Mouse (Mus musculus) heart, embryonic 16.5 days (tissue): ENCODE results near the gene Cd101. TPM values are rescaled to one million over a fixed set of nuclear protein-coding genes. Genes with fewer than 3 reads are reported as not detected.
A peak's percentile ranks its signal among the peaks of the same experiment; 100 is the strongest.

Source experiments
- ATAC-seq: fragments of 200-750 bp; cut with Nextera tagmentation; replicated peaks from 2 replicates; pipeline ENCODE4 v1.8.0; 2017; ENCODE audit warnings: moderate number of reproducible peaks; ENCODE audit not compliant: insufficient read depth, low FRiP score; ENCODE audit errors: extremely low read depth
- H3K27ac ChIP-seq: fragments of 300-500 bp; sonication (generic); 2 replicates; pipeline ENCODE4 v1.5.1; 2014; ENCODE audit warnings: mild to moderate bottlenecking, low read length, control low read depth, moderate library complexity
- H3K27me3 ChIP-seq: fragments of 300-500 bp; sonication (generic); 2 replicates; pipeline ENCODE4 v1.6.1; 2014; ENCODE audit warnings: low read length, mixed read lengths; ENCODE audit not compliant: control insufficient read depth, insufficient read depth
- H3K36me3 ChIP-seq: fragments of 300-500 bp; sonication (generic); 2 replicates; pipeline ENCODE4 v1.6.1; 2014; ENCODE audit not compliant: control insufficient read depth, insufficient read depth
- H3K4me1 ChIP-seq: fragments of 300-500 bp; sonication (generic); 2 replicates; pipeline ENCODE4 v1.6.1; 2014; ENCODE audit warnings: low read length, mixed read lengths; ENCODE audit not compliant: control insufficient read depth, insufficient read depth
- H3K4me2 ChIP-seq: fragments of 300-500 bp; sonication (generic); 2 replicates; pipeline ENCODE4 v1.6.1; 2014; ENCODE audit warnings: low read depth, mild to moderate bottlenecking, control low read depth, low read length
- H3K4me3 ChIP-seq: fragments of 300-500 bp; sonication (generic); 2 replicates; pipeline ENCODE4 v1.5.1; 2014; ENCODE audit warnings: mild to moderate bottlenecking, control low read depth, low read length
- H3K9ac ChIP-seq: fragments of 300-500 bp; sonication (generic); 2 replicates; pipeline ENCODE4 v1.6.1; 2014; ENCODE audit warnings: low read length, control low read depth
- H3K9me3 ChIP-seq: fragments of 300-500 bp; sonication (generic); replicated peaks from 2 replicates; pipeline ENCODE4 v1.6.1; 2016; ENCODE audit warnings: low read length; ENCODE audit not compliant: control insufficient read depth
- WGBS: fragments of 180-500 bp; shearing (Covaris S2); extraction: QIAGEN DNeasy Blood & Tissue Kit; methylation state at CpG from one replicate; pipeline ENCODE4 v1.1.7; 2014; 5-methylcytosine and 5-hydroxymethylcytosine counted together
- polyA plus RNA-seq: library from polyadenylated mRNA; unstranded; fragments of >200 nt; fragmentation: Nextera tagmentation; extraction: Ambion mirVana; gene quantifications from 2 replicates; pipeline ENCODE4 v1.2.1, GENCODE M21; 2015

Cd101 gene
- polyA plus RNA-seq, 1 experiment from 2014 or later: 0.45 TPM

DNA sequence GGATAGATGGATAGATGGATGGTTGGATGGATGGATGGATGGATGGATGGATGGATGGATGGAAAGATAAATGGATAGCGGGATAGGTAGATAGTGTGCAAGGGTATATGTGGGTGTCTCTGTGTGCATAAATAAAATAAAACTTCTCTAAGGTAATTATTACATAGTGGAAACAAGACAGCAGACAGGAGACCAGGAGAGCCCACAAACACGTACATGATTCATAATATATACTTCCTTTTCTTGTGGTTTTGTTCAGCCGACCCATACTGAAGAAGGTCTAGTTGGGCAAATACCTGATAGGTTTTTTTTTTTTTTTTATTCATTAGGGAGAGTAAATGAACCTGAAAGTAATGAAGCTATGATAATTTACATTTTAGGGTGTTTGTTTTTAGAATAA is 15.8 kb downstream of the Cd101 start:
- Histone ChIP-seq H3K9me3 (no peaks in the 10 kb centered on the region), H3K27me3 (no peaks in the 10 kb centered on the region), H3K4me2 (no peak overlapping the region), H3K4me3 (no peak overlapping the region), H3K36me3 (0 out of 2 replicates have a peak, but pooled peaks cover 2% of the 10 kb centered on the region), H3K9ac (no peak overlapping the region), H3K27ac (no peak overlapping the region), H3K4me1 (peaks cover 26% of the 10 kb centered on the region)
- ATAC-seq: no peak
- 83% methylated on average over 3 of the region's 3 CpGs for WGBS

DNA sequence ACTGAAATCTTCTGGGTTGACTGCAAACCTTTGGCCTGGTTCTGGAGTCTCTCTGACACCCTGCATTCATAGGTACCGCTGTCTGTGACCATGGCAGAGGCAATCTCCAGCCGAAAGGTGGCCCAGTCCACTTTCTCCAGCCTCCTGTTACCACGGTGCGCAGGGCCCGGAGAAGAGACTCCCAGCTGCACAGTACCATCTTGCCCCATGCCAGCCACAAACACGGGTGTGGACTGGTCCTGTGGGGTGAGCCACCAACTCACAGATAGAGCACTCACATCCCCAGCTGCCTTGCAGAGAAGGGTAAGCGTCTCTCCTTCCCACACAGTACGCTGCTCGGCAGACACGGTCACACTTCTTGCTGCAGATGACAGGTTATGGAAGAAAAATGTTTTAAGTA is 16.4 kb downstream of the Cd101 start:
- 88% methylated on average over 10 of the region's 10 CpGs for WGBS
- Histone ChIP-seq H3K4me2 (no peak overlapping the region), H3K9ac (no peak overlapping the region), H3K27me3 (no peaks in the 10 kb centered on the region), H3K36me3 (0 out of 2 replicates have a peak, but pooled peaks cover 2% of the 10 kb centered on the region), H3K27ac (0 out of 2 replicates have a peak overlapping the region, but pooled peaks have one; percentile 8), H3K4me1 (peaks cover 26% of the 10 kb centered on the region), H3K4me3 (no peak overlapping the region), H3K9me3 (no peaks in the 10 kb centered on the region)
- no peak for ATAC-seq

DNA sequence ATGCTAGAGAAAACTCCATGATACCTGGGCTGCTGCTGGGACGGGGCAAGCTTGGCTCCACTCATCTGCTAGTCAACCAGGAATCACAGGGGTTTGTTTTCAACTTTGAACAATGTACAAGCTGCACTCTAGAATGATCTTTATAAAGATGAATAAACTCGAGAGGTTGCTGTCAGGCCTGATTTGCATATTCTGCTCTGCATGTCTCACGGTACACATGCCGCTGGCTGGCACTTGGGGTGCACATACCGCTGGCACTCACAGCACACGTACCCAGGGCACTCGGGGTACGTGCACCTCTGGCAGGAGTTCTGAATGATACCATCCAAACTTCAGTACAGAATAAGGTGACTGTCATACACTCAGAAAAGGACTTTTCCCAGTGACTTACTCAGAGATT is 16.8 kb downstream of the Cd101 start:
- Histone ChIP-seq H3K9ac (no peak overlapping the region), H3K9me3 (no peaks in the 10 kb centered on the region), H3K4me1 (peaks cover 26% of the 10 kb centered on the region), H3K4me2 (no peak overlapping the region), H3K36me3 (0 out of 2 replicates have a peak, but pooled peaks cover 2% of the 10 kb centered on the region), H3K27me3 (no peaks in the 10 kb centered on the region), H3K4me3 (no peak overlapping the region), H3K27ac (peak overlapping the region; percentile 59)
- 71% methylated on average over 8 of the region's 8 CpGs for WGBS
- ATAC-seq: no peak

DNA sequence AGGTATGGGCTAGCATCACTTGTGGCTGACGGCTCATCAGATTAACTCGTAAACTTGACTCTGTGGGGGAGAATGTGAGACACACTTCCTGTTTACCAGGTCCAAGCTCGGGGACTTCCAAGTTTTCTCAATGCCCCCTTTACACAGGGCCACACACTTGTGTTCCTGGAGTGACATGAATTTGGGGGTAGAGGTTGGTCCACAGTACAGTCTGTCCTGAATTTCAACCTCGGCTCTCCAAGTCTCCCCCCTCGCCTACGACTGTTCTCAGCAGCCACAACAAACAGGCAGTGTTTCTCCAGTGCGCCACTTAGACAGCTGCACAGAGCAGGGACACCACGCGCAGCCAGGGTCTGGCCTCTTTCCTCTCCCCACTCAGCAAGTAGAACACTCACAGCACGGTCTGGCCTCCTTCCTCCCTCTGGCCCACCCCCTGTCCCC is 17.2 kb downstream of the Cd101 start:
- H3K36me3 ChIP-seq: 0 out of 2 replicates have a peak, but pooled peaks cover 2% of the 10 kb centered on the region
- H3K4me2 ChIP-seq: no peak overlapping the region
- peak overlapping the region; percentile 59 for H3K27ac ChIP-seq
- H3K4me1 ChIP-seq: peaks cover 29% of the 10 kb centered on the region
- no peaks in the 10 kb centered on the region for H3K9me3 ChIP-seq
- ATAC-seq: peak; percentile 80
- 25% methylated on average over 10 of the region's 10 CpGs for WGBS
- H3K27me3 ChIP-seq: no peaks in the 10 kb centered on the region
- no peak overlapping the region for H3K4me3 ChIP-seq
- no peak overlapping the region for H3K9ac ChIP-seq

DNA sequence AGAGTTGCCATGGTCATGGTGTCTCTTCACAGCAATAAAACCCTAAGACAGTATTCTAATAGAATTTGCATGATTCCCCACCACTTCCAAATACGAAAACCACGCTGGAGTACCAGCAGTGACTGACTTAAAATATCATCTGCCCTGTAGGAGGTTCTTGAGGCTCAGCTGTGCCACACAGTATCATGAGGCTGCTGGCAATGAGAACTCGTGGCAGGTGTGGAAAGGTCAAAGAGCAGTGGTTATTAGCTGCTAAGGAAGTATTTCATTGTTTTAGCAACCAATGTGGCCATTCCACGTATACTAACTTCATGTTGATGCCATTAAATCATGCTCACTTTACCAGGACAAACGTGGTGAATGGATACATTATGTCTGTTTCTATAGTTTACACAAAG is 18.2 kb downstream of the Cd101 start:
- H3K4me2 ChIP-seq: no peak overlapping the region
- no peak overlapping the region for H3K9ac ChIP-seq
- H3K9me3 ChIP-seq: no peaks in the 10 kb centered on the region
- no peaks in the 10 kb centered on the region for H3K27me3 ChIP-seq
- 0 out of 2 replicates have a peak, but pooled peaks cover 2% of the 10 kb centered on the region for H3K36me3 ChIP-seq
- no peak overlapping the region for H3K27ac ChIP-seq
- no peak for ATAC-seq
- 70% methylated on average over 5 of the region's 5 CpGs for WGBS
- H3K4me1 ChIP-seq: peaks cover 30% of the 10 kb centered on the region
- H3K4me3 ChIP-seq: no peak overlapping the region

DNA sequence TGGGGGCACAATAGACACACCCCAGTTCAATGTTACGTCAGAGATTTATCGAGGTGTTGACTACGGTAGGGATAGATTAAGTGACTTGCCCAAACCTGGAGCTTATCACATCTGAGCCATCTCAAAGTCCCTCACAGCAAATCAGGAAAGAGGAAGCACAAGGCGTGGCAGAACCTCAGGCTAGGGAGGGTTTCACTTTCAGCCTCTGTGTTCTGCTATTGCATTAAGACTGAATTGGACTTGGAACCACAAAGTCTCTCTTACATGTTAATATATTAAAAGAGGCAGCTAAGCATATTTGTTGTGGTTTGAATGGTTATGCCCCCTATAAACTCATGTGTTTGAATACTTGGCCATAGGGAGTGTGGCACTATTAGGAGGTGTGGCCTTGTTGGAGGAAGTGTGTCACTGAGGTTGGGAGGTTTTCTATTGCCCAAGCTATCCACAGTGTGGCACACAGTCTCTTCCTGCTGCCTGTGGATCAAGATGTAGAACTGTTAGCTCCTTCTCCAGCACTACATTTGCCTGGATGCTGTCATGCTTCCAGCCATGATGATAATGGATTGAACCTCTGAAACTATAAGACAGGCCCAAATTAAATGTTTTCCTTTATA is 18.7 kb downstream of the Cd101 start:
- WGBS: 87% methylated on average over 4 of the region's 4 CpGs
- H3K9me3 ChIP-seq: no peaks in the 10 kb centered on the region
- H3K4me3 ChIP-seq: no peak overlapping the region
- no peak overlapping the region for H3K27ac ChIP-seq
- no peak overlapping the region for H3K4me2 ChIP-seq
- peaks cover 30% of the 10 kb centered on the region for H3K4me1 ChIP-seq
- H3K9ac ChIP-seq: no peak overlapping the region
- H3K27me3 ChIP-seq: no peaks in the 10 kb centered on the region
- H3K36me3 ChIP-seq: 0 out of 2 replicates have a peak, but pooled peaks cover 2% of the 10 kb centered on the region
- no peak for ATAC-seq

DNA sequence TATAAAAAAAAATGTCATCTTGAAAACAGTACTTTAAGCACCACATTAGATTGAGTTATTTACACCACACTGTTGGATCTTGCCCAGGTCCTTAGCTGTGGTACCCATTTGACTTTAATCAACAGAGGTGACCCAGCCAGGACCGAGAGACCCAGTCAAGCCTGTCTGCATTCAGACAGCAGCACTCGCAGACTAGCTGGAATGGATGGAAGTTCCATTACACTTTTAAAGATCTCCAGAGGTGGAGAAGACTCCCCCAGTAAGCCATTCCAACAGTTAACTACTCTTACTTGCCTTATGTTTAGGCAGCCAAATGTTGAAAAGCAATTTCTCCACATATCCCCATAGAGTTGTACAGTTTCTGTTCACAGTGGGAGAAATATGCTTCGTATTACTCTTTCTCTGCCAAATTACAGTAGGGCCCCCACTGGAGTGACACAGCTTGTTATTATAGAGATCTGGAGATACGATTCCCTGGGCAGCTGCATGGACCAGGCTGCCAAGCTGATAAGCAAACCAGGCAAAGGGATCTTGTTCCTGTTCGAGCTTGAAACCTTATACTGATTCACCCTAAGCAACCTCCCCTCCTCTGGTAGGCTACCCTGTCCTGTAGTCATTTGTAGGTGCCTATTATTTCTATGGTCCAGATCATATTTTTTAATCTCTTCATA is 22.1 kb downstream of the Cd101 start:
- WGBS: 50% methylated on average over 5 of the region's 5 CpGs
- no peak for ATAC-seq
- H3K4me1 ChIP-seq: peaks cover 13% of the 10 kb centered on the region
- H3K4me3 ChIP-seq: no peak overlapping the region
- H3K27ac ChIP-seq: no peak overlapping the region
- H3K27me3 ChIP-seq: no peaks in the 10 kb centered on the region
- no peaks in the 10 kb centered on the region for H3K9me3 ChIP-seq
- H3K36me3 ChIP-seq: 0 out of 2 replicates have a peak, but pooled peaks cover 2% of the 10 kb centered on the region
- no peak overlapping the region for H3K9ac ChIP-seq
- H3K4me2 ChIP-seq: no peak overlapping the region

DNA sequence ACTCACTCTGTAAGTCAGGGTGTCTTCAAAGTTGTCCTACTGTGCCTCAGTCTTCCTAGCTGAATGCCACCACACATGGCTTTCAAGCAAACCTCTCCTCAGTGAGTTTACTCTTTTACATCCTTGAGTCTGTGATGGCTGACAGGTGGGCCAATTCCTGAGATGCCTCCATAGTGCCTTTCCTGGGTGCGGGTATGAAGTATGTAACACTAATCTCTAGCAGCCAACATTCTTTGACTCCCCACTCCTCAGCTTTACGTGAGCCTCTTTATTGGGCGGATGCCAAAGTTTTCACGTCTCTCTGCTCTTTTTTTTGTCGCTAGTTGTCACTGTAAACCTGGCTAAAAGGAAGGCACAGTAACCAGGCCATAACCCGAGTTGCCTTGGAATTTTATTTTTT is 24.0 kb downstream of the Cd101 start:
- Histone ChIP-seq H3K4me2 (no peak overlapping the region), H3K9me3 (no peaks in the 10 kb centered on the region), H3K27me3 (no peaks in the 10 kb centered on the region), H3K4me3 (no peak overlapping the region), H3K27ac (no peak overlapping the region), H3K9ac (no peak overlapping the region), H3K36me3 (no peaks in the 10 kb centered on the region), H3K4me1 (peaks cover 7% of the 10 kb centered on the region; the same call in 1 of the 2 replicates)
- ATAC-seq: no peak
- 46% methylated on average over 6 of the region's 6 CpGs for WGBS

DNA sequence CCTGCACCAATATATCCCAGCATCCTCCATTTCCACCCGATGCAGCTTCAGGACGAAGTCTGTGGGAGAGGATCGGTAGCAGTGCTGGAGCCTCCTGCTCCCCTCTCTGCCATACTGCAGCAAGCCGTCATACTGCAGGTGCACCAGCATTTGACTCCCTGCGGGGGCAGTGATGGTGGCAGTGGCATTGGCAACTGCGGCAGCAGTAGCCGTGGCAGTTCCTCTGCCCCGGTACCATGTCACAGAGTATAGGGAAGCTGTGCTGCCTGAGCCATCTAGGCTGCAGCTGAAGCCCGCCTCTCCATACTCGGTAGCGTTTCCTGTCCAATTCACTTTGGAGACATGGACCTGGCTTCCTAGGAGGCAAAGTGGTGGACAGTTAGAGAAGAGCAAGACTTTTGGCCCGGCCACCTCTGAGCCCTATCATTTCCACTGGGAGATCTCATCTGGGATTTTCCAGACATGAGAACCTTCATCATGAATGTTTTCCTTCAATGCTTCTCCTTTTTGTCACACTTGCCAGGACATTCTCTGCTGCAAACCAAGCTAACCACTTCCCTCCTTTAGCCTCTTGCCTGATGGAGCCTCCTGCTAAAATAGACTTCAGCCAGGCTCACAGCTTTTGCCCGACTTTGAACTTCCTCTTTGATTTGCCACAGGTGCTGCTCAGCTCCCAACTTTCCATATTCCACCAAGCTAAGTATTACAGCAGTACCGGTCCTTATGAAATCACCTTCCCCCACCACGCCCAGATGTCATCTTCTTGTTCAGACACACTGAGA is 25.6 kb downstream of the Cd101 start:
- no peak overlapping the region for H3K27ac ChIP-seq
- H3K4me2 ChIP-seq: no peak overlapping the region
- no peaks in the 10 kb centered on the region for H3K36me3 ChIP-seq
- no peaks in the 10 kb centered on the region for H3K9me3 ChIP-seq
- H3K4me1 ChIP-seq: peaks cover 9% of the 10 kb centered on the region
- H3K4me3 ChIP-seq: no peak overlapping the region
- no peaks in the 10 kb centered on the region for H3K27me3 ChIP-seq
- no peak for ATAC-seq
- WGBS: 79% methylated on average over 15 of the region's 15 CpGs
- no peak overlapping the region for H3K9ac ChIP-seq
